Mouse (Mus musculus) right cerebral cortex, postnatal 25 days (tissue): ENCODE measurements at regions not wholly inside any gene's neighbourhood (a gene's known extent, or its start where the extent isn't known, plus 50 kb on each side); places are given as distances from the start of the nearest gene placed in this dataset.

Source experiments
- DNase-seq: peaks from one replicate; pipeline ENCODE4 v3.0.0; 2022

DNA sequence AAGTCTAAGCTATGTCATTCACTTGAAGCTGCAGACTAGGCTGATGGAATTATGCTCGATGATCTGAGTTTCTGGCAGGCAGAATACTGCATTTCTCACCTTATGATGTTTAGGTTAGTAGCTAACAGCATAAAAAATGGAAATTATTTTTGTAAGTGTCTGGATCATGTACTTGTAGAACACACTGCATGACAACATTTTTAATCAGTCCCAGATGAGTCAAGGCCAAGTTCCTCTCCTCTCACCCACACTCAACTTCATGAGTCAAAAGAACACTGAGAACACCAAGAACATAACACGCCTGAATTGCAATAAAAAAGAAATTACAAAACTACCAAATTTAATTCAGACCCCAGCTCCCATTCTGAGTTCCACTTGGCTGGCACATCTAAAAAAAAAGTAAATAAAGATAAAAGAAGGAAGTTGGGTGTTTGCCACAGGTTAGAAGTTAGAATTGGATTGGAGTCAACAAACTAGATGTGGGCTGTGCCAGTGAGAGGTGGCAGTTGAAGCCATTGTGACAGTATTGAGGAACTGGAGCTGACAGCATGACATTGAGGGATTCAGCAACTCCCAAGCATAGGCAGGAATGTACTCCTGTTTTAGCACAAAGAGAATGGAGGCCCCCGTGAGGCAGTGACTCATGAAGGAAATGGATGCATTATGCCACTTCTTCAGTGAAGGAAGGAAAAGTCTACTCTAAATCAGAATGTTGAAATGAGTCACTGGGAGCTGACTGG, 222.8 kb upstream of the 4931408C20Rik start:
- DNase-seq: peak; percentile 42

DNA sequence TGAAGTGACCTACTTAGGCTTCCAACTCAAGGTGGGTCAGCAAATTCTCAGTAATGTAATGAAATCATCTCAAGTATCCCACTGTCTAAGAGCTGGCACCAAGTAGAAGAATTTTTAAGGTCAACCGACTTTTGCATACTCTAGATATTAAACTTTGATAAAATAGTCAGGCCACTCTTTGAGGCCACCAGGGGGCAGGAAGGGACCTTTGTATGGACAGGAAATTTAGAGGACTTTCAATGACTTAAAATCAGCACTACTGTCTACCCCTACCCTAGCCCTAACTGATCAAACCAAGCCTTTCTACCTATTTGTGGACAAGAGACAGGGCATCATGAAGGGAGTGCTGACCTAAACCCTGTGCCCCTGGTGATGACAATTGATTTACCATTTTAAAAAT, 215.0 kb upstream of the 4931408C20Rik start:
- no peak for DNase-seq

GRCm38 (mm10) chr1:26857433-26857832, 170.2 kb upstream of the 4931408C20Rik start:
- DNase-seq: no peak

DNA sequence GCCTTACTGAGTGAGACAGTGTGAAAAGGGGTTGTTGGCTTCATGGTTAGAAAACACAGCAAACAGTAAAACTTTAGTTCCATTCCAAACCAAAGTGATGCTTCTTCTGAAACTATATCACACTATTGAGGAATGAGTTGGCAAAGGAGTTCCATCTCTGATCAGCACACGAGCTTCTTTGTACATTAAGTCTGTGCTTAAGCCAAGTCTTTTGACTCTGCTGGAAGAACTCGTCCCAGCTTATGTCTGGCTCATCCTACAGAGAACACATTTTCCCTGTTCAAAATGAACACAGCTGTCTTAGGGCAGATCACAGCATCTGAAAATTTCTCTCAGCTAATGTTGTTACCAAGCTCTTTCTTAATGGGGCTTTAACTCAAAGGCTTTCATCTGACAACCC, 166.5 kb upstream of the 4931408C20Rik start:
- DNase-seq: no peak

DNA sequence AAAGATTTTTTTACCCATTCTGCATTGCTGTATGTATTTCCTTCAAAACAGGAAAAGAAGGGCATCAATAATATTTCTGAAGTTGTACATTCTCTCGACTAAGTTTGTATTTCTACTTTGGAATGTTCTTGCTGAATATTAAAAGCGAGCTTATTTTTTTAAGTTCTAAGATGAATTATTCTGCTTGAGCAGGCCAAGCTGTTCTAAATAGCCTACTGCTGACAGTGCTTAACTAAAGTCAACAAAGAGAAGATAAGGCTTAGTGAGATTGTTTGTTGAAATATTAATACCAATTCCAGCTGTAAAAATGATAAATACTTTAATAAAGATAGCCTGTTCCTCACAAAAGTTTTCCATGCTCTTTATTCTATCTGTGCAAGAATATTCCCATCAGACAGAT, 122.0 kb upstream of the 4931408C20Rik start:
- DNase-seq: no peak

DNA sequence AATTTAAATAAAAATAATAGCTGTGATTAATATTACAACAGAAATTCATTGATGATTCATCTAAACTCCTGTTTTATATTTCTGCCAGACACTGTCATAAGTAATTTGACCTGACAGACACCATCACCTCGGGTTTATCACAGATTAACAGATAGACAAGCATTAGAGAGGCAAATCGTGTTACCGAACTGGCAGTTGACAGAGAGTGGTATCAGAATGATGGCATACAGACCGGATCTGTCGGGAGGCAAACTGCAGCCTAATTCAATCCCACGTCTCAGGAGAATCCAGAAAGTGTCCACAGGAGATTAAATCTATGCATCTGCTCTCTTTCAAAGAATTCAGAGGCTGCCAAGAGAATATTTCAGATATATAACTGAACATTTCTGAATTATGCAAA, 77.8 kb upstream of the 4931408C20Rik start:
- no peak for DNase-seq
